Mouse (Mus musculus) forelimb bud, embryonic 11.5 days (tissue): ENCODE results near the gene 1190007I07Rik.
"Not testable (repeated sequence)": the region's sequence is repeated elsewhere in the genome, so short reads cannot be mapped to it uniquely, and the experiment has no call there.

Experiments
- DNase-seq: peaks from one replicate; pipeline ENCODE4 v3.0.0-alpha.2; 2012; ENCODE audit warnings: low read depth, low spot score

Gene 1190007I07Rik

DNA sequence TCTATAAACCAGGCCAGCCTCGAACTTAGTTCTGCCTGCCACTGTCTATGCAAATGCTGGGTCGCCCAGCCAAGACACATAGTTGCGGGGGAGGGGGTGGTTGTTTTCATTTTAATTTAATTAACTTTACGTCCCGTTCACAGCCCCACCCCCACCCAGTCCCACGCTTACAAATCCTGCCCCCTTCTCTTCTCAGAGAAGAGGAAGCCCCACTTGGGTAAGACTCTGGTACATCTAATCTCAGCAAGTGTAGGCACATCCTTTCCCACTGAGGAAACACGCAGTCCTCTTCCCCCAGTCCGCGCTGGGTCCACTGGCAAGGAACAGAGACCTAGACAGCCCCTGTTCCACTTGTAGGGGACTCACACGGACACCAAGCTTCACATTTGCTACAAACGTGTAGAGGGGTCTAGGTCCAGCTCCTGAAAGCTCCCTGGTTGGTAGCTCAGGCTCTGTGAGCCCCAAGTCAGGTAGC is 6.1 kb upstream of the 1190007I07Rik start:
- DNase-seq = no peak

DNA sequence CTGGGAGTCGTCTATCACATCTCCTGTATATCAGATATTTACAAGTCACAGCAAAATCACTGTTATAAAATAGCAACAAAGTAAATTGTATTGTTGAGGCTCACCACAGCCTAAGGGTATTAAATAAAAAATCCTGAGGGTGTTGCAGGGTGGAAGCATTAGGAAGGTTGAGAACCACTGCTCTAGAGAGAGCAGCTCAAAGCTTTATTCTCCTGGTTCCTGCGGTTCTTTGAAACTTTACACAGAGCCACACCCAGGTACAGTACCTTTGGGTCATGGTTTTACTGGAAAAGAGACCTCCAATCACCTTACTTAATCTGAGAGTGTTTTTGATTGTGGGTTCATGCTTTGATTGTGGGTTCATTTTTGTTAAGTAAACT is 515 bp upstream of the 1190007I07Rik start:
- DNase-seq = not testable (repeated sequence)

DNA sequence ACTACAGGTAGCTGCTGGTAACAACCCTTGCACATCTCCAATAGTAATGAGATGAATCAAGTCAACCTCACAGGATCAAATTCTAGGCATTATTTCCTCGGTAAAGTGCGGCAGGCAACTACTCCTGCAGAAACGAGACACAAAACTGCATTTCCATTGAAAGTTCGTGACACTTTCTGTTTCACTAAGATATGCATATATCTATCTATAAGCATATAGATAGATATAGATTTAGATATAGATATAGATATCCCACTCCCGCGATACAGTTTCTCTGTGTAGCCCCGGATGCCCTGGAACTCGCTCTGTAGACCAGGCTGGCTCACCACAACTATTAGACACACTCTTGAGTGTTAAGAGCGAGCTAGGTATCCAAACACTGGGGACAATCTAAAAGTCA is 793 bp downstream of the 1190007I07Rik start:
- DNase-seq = no peak

DNA sequence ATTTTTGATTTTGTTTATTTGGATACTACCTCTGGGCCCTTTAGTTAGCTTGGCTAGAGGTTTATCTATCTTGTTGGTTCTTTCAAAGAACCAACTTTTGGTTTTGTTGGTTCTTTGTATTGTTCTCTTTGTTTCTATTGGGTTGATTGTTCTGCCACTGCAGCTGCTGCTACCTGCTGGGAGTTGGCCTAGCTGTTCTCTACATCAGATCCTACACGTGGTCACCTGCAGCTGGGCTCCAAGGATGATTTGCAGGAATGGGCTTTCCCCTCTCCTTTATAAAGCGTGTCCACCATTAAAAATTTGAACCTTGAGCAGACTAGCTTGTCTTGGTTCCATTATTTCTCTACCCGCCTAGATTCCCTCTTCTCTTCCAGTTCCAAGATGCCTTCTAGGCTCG is 28.6 kb downstream of the 1190007I07Rik start:
- not testable (repeated sequence) for DNase-seq

DNA sequence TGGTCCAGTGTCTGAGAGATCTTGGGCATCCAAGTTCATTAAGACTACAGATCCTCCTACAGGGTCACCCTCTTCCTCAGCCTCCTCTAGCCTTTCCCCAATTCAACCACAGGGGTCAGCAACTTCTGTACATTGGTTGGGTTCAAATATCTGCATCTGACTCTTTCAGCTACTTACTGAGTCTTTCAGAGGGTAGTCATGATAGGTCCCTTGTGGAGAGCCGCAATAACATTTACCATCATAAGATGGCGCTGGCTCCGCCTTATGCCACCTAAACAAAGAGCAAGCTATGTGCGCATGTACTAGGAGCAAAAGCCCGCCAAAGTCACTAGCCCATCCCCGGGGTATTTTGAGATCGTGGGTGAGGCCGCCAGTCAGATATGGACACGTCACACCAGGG is 33.4 kb downstream of the 1190007I07Rik start:
- not testable (repeated sequence) for DNase-seq

DNA sequence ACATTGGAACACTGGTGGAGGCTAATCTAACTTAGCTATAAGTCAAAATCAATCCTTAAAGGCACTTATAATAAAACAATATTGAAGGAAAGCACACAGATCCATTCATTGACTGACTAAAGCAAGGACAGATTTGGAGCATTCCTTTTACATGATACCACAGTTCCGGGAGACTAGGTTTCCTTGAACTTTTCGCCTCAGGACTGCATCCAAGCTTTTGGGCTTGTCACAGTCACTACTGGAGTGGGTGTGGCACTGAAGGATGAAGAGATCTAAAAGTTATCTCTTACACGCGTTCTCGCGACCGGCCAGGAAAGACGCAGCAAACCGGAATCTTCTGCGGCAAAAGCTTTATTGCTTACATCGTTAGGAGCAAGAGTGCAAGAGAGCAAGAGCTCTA is 51.9 kb downstream of the 1190007I07Rik start:
- not testable (repeated sequence) for DNase-seq
